Mouse (Mus musculus) stomach, embryonic 16.5 days (tissue): ENCODE measurements around the gene Uba7. TPM values are rescaled to one million over a fixed set of nuclear protein-coding genes. Genes with fewer than 3 reads are reported as not detected.

Experiments
- ATAC-seq: fragments of 200-750 bp; cut with Nextera tagmentation; 2 replicates; pipeline ENCODE4 v1.8.0; 2017; ENCODE audit warnings: moderate number of reproducible peaks, moderate TSS enrichment; ENCODE audit not compliant: insufficient read depth, low FRiP score
- H3K27ac ChIP-seq: fragments of 300-500 bp; sonication (generic); 2 replicates; pipeline ENCODE4 v1.5.1; 2014; ENCODE audit warnings: low read length
- H3K27me3 ChIP-seq: fragments of 300-500 bp; sonication (generic); 2 replicates; pipeline ENCODE4 v1.6.1; 2014; ENCODE audit warnings: low read length, control low read depth, mixed read lengths; ENCODE audit not compliant: control insufficient read depth, insufficient read depth
- H3K36me3 ChIP-seq: fragments of 300-500 bp; sonication (generic); 2 replicates; pipeline ENCODE4 v1.6.1; 2014; ENCODE audit warnings: low read length; ENCODE audit not compliant: control insufficient read depth, insufficient read depth
- H3K4me1 ChIP-seq: fragments of 300-500 bp; sonication (generic); 2 replicates; pipeline ENCODE4 v1.6.1; 2014; ENCODE audit warnings: low read length, control low read depth, mixed read lengths; ENCODE audit not compliant: control insufficient read depth, insufficient read depth
- H3K4me2 ChIP-seq: fragments of 300-500 bp; sonication (generic); 2 replicates; pipeline ENCODE4 v1.6.1; 2014; ENCODE audit warnings: low read depth, low read length, mixed read lengths
- H3K4me3 ChIP-seq: fragments of 300-500 bp; sonication (generic); replicated peaks from 2 replicates; pipeline ENCODE4 v1.5.1; 2014; ENCODE audit warnings: mild to moderate bottlenecking, low read length
- H3K9ac ChIP-seq: fragments of 300-500 bp; sonication (generic); 2 replicates; pipeline ENCODE4 v1.6.1; 2014; ENCODE audit warnings: low read length
- H3K9me3 ChIP-seq: fragments of 300-500 bp; sonication (generic); replicated peaks from 2 replicates; pipeline ENCODE4 v1.6.1; 2016; ENCODE audit warnings: low read length, control low read depth; ENCODE audit not compliant: control insufficient read depth
- WGBS: fragments of 180-500 bp; shearing (Covaris S2); extraction: QIAGEN DNeasy Blood & Tissue Kit; methylation state at CpG from one replicate; pipeline ENCODE4 v1.1.7; 2014; 5-methylcytosine and 5-hydroxymethylcytosine counted together
- polyA plus RNA-seq: library from polyadenylated mRNA; unstranded; fragments of >200 nt; fragmentation: Nextera tagmentation; extraction: Ambion mirVana; gene quantifications from 2 replicates; pipeline ENCODE4 v1.2.1, GENCODE M21; 2015

Gene Uba7
- 34.8 and 40.0 TPM in 2 replicates for polyA plus RNA-seq

GRCm38 (mm10) chr9:107975399-107976386 is at the start of gene Uba7:
Uba7 (plus strand) TSS chr9:107975505.
- peak within 1 kb of the TSS; percentile 34 for H3K4me3 ChIP-seq
- H3K9ac ChIP-seq = peak within 1 kb of the TSS; percentile 63
- H3K36me3 ChIP-seq = no peaks in the 10 kb centered on the region
- ATAC-seq = peak; percentile 61; the same call in 1 of the 2 replicates
- H3K9me3 ChIP-seq = no peaks in the 10 kb centered on the region
- 63% methylated on average over 12 of the region's 12 CpGs for WGBS
- peak within 1 kb of the TSS; percentile 83 for H3K27ac ChIP-seq
- H3K4me1 ChIP-seq = peaks cover 13% of the 10 kb centered on the region
- no peaks in the 10 kb centered on the region for H3K27me3 ChIP-seq
- H3K4me2 ChIP-seq = peak within 1 kb of the TSS; percentile 38

- Histone ChIP-seq H3K27me3 (no peaks in the 10 kb centered on the region), H3K4me2 (no peak overlapping the region), H3K9me3 (no peaks in the 10 kb centered on the region), H3K9ac (no peak overlapping the region), H3K36me3 (no peaks in the 10 kb centered on the region), H3K27ac (no peak overlapping the region), H3K4me3 (no peak overlapping the region), H3K4me1 (peaks cover 12% of the 10 kb centered on the region; the same call in 1 of the 2 replicates)
- WGBS = 46% methylated on average over 9 of the region's 9 CpGs
- no peak for ATAC-seq
Observed at GRCm38 (mm10) chr9:107926920-107927420, 48.3 kb upstream of the Uba7 start.

- ATAC-seq = no peak
- Histone ChIP-seq H3K4me1 (peaks cover 12% of the 10 kb centered on the region; the same call in 1 of the 2 replicates), H3K9ac (no peak overlapping the region; the same call in 1 of the 2 replicates), H3K4me2 (no peak overlapping the region), H3K27me3 (no peaks in the 10 kb centered on the region), H3K27ac (no peak overlapping the region), H3K4me3 (no peak overlapping the region), H3K9me3 (no peaks in the 10 kb centered on the region), H3K36me3 (no peaks in the 10 kb centered on the region)
- 46% methylated on average over 5 of the region's 5 CpGs for WGBS
Observed at GRCm38 (mm10) chr9:107927749-107928148, 47.6 kb upstream of the Uba7 start.

- WGBS = 62% methylated on average over 3 of the region's 3 CpGs
- H3K4me2 ChIP-seq = no peak within 1 kb of the TSS
- no peaks in the 10 kb centered on the region for H3K36me3 ChIP-seq
- ATAC-seq = no peak
- no peaks in the 10 kb centered on the region for H3K9me3 ChIP-seq
- H3K27ac ChIP-seq = no peak within 1 kb of the TSS
- no peak within 1 kb of the TSS; the same call in 1 of the 2 replicates for H3K9ac ChIP-seq
- no peak within 1 kb of the TSS for H3K4me3 ChIP-seq
- peaks cover 12% of the 10 kb centered on the region; the same call in 1 of the 2 replicates for H3K4me1 ChIP-seq
- no peaks in the 10 kb centered on the region for H3K27me3 ChIP-seq
Observed at GRCm38 (mm10) chr9:107928169-107928568, 47.1 kb upstream of the Uba7 start, which contains the start of gene Actl11. Actl11 (plus strand) TSS chr9:107928469.

- peaks cover 19% of the 10 kb centered on the region; the same call in 1 of the 2 replicates for H3K4me1 ChIP-seq
- H3K27me3 ChIP-seq = peaks cover 12% of the 10 kb centered on the region; the same call in 1 of the 2 replicates
- H3K9ac ChIP-seq = no peak overlapping the region
- H3K4me3 ChIP-seq = no peak overlapping the region
- WGBS = 66% methylated on average over 4 of the region's 4 CpGs
- H3K36me3 ChIP-seq = no peaks in the 10 kb centered on the region
- ATAC-seq = no peak
- H3K9me3 ChIP-seq = no peaks in the 10 kb centered on the region
- no peak overlapping the region for H3K4me2 ChIP-seq
- no peak overlapping the region for H3K27ac ChIP-seq
Observed at GRCm38 (mm10) chr9:107932221-107932620, 43.1 kb upstream of the Uba7 start.

DNA sequence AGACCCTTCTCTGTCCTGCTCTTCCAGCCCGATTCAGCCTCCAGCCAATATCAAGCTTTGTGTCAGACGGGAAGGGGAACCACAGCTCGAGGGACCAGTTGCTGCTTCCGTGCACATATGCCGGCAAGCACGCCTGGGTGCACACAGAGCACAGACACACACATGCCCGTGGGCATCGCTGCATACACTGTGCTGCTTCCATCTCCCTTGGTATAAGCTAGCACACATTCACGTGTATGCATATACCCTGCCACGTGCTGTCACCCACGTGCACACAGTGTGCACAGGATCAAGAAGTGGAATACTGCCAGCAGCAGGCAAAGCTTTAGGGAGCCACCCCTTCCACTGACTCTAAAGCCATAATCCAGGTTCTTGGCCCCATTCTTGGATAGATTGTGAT is 41.2 kb upstream of the Uba7 start:
- Histone ChIP-seq H3K9me3 (no peaks in the 10 kb centered on the region), H3K4me3 (no peak overlapping the region), H3K27ac (no peak overlapping the region), H3K4me1 (peaks cover 11% of the 10 kb centered on the region; the same call in 1 of the 2 replicates), H3K9ac (no peak overlapping the region), H3K4me2 (no peak overlapping the region), H3K36me3 (no peaks in the 10 kb centered on the region), H3K27me3 (peaks cover 12% of the 10 kb centered on the region; the same call in 1 of the 2 replicates)
- 84% methylated on average over 11 of the region's 11 CpGs for whole genome bisulfite sequencing
- no peak for ATAC-seq

- H3K27me3 ChIP-seq = peaks cover 12% of the 10 kb centered on the region; the same call in 1 of the 2 replicates
- WGBS = 11% methylated on average over 3 of the region's 3 CpGs
- ATAC-seq = no peak
Observed at GRCm38 (mm10) chr9:107935374-107935773, 39.9 kb upstream of the Uba7 start, which contains the start of gene Camkv. Camkv (plus strand) TSS chr9:107935674.

DNA sequence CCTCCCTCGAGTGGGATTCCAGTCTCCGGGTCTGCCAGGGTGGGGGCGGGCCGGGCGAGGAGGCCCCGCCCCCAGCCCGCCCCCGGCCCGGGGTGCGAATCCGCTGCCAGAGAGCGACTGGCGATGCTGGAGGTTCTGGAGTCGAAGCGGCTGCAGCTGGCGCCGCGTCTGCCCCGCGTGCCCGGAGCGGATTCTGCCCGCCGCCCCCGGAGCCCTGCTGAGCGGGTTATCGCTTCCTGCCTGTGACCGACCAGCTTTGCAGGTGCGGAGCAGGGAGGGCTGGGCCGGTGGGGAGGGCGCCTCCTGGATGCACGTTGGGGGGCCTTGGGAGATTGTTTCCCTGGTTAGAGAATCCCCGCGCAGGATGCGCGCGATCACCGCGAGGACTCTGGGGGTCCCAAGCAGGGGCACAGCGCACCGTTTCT is 39.5 kb upstream of the Uba7 start:
- ATAC-seq = 0 out of 2 replicates have a peak, but pooled peaks have one; percentile 26

More at GRCm38 (mm10) chr9:107935374-107935773, 39.9 kb upstream of the Uba7 start, which contains the start of gene Camkv:
- Histone ChIP-seq H3K9me3 (no peaks in the 10 kb centered on the region), H3K4me1 (peaks cover 11% of the 10 kb centered on the region; the same call in 1 of the 2 replicates), H3K4me3 (peak within 1 kb of the TSS; percentile 50), H3K9ac (peak within 1 kb of the TSS; percentile 61), H3K27ac (no peak within 1 kb of the TSS), H3K4me2 (peak within 1 kb of the TSS; percentile 94), H3K36me3 (no peaks in the 10 kb centered on the region)

More for the DNA sequence above, 39.5 kb upstream of the Uba7 start:
- Histone ChIP-seq H3K4me2 (peak overlapping the region; percentile 94), H3K27ac (no peak overlapping the region), H3K4me1 (peaks cover 11% of the 10 kb centered on the region; the same call in 1 of the 2 replicates), H3K4me3 (peak overlapping the region; percentile 50), H3K36me3 (no peaks in the 10 kb centered on the region), H3K9me3 (no peaks in the 10 kb centered on the region), H3K27me3 (peaks cover 12% of the 10 kb centered on the region; the same call in 1 of the 2 replicates), H3K9ac (peak overlapping the region; percentile 61)
- 1% methylated on average over 41 of the region's 41 CpGs for WGBS
